Mouse (Mus musculus): ENCODE results near the gene Fosl1.

GRCm38 (mm10) chr19:5424092-5424781, 23.1 kb upstream of the Fosl1 start:
- TF ChIP-seq CTCF (IDR thresholded peaks at IDR 0.05; ENCODE audit: insufficient read depth, low read depth, low read length), result no peak
- 0 out of 2 replicates have a peak, but pooled peaks have one; percentile 9 for TF ChIP-seq POLR2A (IDR thresholded peaks at IDR 0.05; ENCODE audit: insufficient read depth, low read depth, low read length)

Data from olfactory bulb, adult 2 months (tissue).